Mouse (Mus musculus) embryonic facial prominence, embryonic 14.5 days (tissue): ENCODE results near the gene Fam198b. TPM values are rescaled to one million over a fixed set of nuclear protein-coding genes. Genes with fewer than 3 reads are reported as not detected.
A peak's percentile ranks its signal among the peaks of the same experiment; 100 is the strongest.

Experiments used
- ATAC-seq: fragments of 200-750 bp; cut with Nextera tagmentation; 2 replicates; pipeline ENCODE4 v1.8.0; 2017; ENCODE audit warnings: low read depth, moderate number of reproducible peaks, moderate TSS enrichment
- DNase-seq: peaks from one replicate; pipeline ENCODE4 v3.0.0-alpha.2; 2015; ENCODE audit warnings: low spot score
- H3K27ac ChIP-seq: fragments of 300-500 bp; sonication (generic); replicated peaks from 2 replicates; pipeline ENCODE4 v1.5.1; 2014; ENCODE audit warnings: low read depth, mild to moderate bottlenecking, low read length, moderate library complexity
- H3K27me3 ChIP-seq: fragments of 300-500 bp; sonication (generic); replicated peaks from 2 replicates; pipeline ENCODE4 v1.6.1; 2014; ENCODE audit warnings: low read length; ENCODE audit not compliant: control insufficient read depth, insufficient read depth
- H3K36me3 ChIP-seq: fragments of 300-500 bp; sonication (generic); 2 replicates; pipeline ENCODE4 v1.6.1; 2014; ENCODE audit warnings: low read length, mixed read lengths; ENCODE audit not compliant: control insufficient read depth, insufficient read depth
- H3K4me1 ChIP-seq: fragments of 300-500 bp; sonication (generic); 2 replicates; pipeline ENCODE4 v1.6.1; 2014; ENCODE audit warnings: antibody characterized with exemption, low read length; ENCODE audit not compliant: control insufficient read depth, insufficient read depth
- H3K4me2 ChIP-seq: fragments of 300-500 bp; sonication (generic); 2 replicates; pipeline ENCODE4 v1.6.1; 2014; ENCODE audit warnings: low read depth, mild to moderate bottlenecking, low read length, moderate library complexity, mixed read lengths
- H3K4me3 ChIP-seq: fragments of 300-500 bp; sonication (generic); 2 replicates; pipeline ENCODE4 v1.5.1; 2014; ENCODE audit warnings: low read depth, mild to moderate bottlenecking, low read length
- H3K9ac ChIP-seq: fragments of 300-500 bp; sonication (generic); 2 replicates; pipeline ENCODE4 v1.6.1; 2014; ENCODE audit warnings: low read depth, mild to moderate bottlenecking, low read length, moderate library complexity, mixed read lengths
- H3K9me3 ChIP-seq: fragments of 300-500 bp; sonication (generic); 2 replicates; pipeline ENCODE4 v1.6.1; 2016; ENCODE audit warnings: low read length; ENCODE audit not compliant: control insufficient read depth
- whole genome bisulfite sequencing: fragments of 180-500 bp; shearing (Covaris S2); extraction: QIAGEN DNeasy Blood & Tissue Kit; methylation state at CpG from one replicate; pipeline ENCODE4 v1.1.7; 2014; 5-methylcytosine and 5-hydroxymethylcytosine counted together
- polyA plus RNA-seq: library from polyadenylated mRNA; unstranded; fragments of >200 nt; fragmentation: Nextera tagmentation; extraction: Ambion mirVana; gene quantifications from 2 replicates; pipeline ENCODE4 v1.2.1, GENCODE M21; 2014

The Fam198b gene
- polyA plus RNA-seq, 1 experiment from 2014 or later, result 9.4 TPM

DNA sequence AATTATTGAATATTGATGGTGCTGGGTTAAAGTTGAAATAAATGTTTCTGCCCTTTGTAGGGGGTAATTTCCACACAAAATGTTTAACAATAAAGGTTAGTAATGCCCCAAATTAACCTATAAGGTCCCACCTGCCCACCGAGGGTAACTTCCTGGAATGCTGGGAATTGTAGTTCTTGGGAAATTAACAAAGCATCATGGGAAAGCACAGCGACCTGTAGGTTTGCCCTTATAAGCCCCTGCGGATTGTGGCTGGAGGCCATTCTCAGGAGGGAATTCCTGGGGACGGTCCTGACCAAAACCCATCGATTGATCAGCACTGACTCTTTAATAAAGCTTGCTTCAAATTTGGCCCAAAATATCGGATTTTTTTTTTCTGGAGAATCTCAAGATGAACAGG is 33.7 kb upstream of the Fam198b start:
- no peaks in the 10 kb centered on the region for H3K36me3 ChIP-seq
- no peak overlapping the region for H3K9ac ChIP-seq
- H3K27ac ChIP-seq, result no peak overlapping the region
- H3K9me3 ChIP-seq, result no peaks in the 10 kb centered on the region
- ATAC-seq (no peak), DNase-seq (no peak)
- H3K4me1 ChIP-seq, result no peaks in the 10 kb centered on the region
- H3K27me3 ChIP-seq, result no peaks in the 10 kb centered on the region
- H3K4me3 ChIP-seq, result no peak overlapping the region
- H3K4me2 ChIP-seq, result no peak overlapping the region
- WGBS, result 34% methylated on average over 6 of the region's 6 CpGs

DNA sequence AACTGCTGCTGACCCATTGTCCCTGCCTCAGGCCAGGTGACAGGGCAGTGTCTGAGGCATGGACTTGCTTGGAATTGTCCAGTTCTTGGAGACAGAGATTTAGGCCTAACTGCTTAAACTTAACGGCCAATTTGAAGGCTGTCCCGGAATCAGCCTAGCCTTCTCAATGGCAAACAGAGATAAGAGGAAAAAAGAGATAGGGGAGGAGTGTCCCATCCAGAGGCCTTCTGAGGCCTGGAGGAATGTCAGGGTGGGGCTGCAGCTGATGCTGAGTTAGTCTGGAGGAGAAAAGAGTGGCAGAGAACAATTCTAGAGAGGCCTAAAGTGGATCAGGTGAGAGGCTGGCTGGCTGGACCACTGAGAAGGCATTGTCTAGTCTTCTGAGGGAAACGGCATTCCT is 32.2 kb upstream of the Fam198b start:
- 70% methylated on average over 3 of the region's 3 CpGs for WGBS
- Histone ChIP-seq H3K4me1 (no peaks in the 10 kb centered on the region), H3K36me3 (no peaks in the 10 kb centered on the region), H3K27ac (no peak overlapping the region), H3K27me3 (no peaks in the 10 kb centered on the region), H3K9ac (no peak overlapping the region), H3K4me2 (no peak overlapping the region), H3K9me3 (no peaks in the 10 kb centered on the region), H3K4me3 (no peak overlapping the region)
- DNase-seq, result no peak
- no peak for ATAC-seq

DNA sequence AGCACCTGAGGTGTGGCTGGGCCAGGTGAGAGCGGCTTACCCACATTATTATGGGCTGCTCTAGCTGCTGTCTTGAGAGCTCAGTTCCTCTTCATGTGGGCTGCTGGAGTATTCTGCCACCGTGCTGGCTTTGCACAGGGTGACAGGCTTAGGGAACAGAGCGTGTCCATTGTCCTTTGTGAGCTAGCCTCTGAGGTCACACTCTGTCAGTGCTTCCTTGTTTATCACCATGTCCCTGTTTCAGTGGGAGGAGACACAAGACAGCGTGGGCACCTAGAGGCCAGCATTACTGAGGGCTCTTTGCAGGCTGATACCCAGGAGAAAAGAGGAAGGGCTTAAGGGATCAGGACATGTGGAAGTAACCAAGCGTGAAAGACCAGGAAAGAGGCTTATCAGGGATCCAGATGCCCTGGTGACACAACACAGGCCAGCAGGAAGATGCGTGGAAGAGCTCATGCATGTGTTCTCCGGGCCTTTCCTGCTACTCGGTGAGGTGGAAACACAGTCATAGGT is 31.6 kb upstream of the Fam198b start, which contains the start of gene Tmem144:
Tmem144 (minus strand) TSS at position 120 of the 513 bp plus-strand sequence.
- no peak within 1 kb of the TSS for H3K9ac ChIP-seq
- H3K4me2 ChIP-seq, result no peak within 1 kb of the TSS
- H3K27me3 ChIP-seq, result no peaks in the 10 kb centered on the region
- no peaks in the 10 kb centered on the region for H3K36me3 ChIP-seq
- H3K4me3 ChIP-seq, result no peak within 1 kb of the TSS
- DNase-seq (peak; percentile 20), ATAC-seq (peak; percentile 62; the same call in 1 of the 2 replicates)
- WGBS, result 55% methylated on average over 8 of the region's 8 CpGs
- H3K9me3 ChIP-seq, result no peaks in the 10 kb centered on the region
- H3K27ac ChIP-seq, result no peak within 1 kb of the TSS
- H3K4me1 ChIP-seq, result no peaks in the 10 kb centered on the region

DNA sequence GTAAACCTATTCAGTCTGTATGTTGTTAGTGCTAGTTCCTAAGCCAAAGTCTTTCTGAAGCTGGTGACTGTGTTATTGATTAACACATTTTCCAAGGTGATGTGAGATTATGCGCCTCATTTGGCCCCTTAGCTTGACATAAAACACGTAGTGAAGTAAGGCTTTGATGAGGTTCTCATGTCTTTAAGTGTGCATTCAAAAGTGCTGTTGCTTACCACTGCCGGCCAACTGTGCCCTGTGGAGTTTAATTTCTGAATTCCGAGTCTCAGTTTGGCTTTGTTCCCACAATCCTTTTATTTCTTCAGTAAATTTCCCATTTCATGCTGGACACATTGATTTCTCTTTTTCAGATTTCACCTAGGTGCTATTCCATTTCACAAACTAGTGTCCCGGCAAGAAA is 26.6 kb upstream of the Fam198b start:
- Histone ChIP-seq H3K4me3 (no peak overlapping the region), H3K27me3 (no peaks in the 10 kb centered on the region), H3K9ac (no peak overlapping the region), H3K9me3 (no peaks in the 10 kb centered on the region), H3K4me2 (no peak overlapping the region), H3K36me3 (no peaks in the 10 kb centered on the region), H3K4me1 (no peaks in the 10 kb centered on the region), H3K27ac (no peak overlapping the region)
- DNase-seq (no peak), ATAC-seq (no peak)
- 74% methylated on average over 5 of the region's 5 CpGs for WGBS

DNA sequence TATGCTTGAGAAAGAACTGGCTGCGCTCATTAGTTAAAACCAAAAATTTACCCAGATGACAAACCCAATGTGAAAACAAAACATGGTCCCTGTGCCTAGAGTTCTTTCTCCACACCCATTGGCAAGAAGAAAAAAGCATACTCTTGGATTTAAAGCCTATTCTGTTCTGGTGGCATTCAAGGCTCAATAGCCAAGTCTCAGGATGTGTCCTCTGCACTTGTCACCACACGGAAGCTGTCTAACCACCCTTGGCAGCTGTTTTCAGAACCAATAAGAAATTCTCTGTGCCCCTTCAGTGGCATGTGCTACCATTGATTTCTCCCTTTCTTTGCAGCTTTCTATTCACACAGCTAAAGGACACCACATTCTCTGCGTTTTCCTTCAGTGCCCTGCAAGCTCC is 26.1 kb upstream of the Fam198b start:
- ATAC-seq (no peak), DNase-seq (no peak)
- 89% methylated on average over 3 of the region's 3 CpGs for WGBS
- Histone ChIP-seq H3K9me3 (no peaks in the 10 kb centered on the region), H3K36me3 (no peaks in the 10 kb centered on the region), H3K9ac (no peak overlapping the region), H3K27ac (no peak overlapping the region), H3K4me3 (no peak overlapping the region), H3K4me1 (no peaks in the 10 kb centered on the region), H3K4me2 (no peak overlapping the region), H3K27me3 (no peaks in the 10 kb centered on the region)

DNA sequence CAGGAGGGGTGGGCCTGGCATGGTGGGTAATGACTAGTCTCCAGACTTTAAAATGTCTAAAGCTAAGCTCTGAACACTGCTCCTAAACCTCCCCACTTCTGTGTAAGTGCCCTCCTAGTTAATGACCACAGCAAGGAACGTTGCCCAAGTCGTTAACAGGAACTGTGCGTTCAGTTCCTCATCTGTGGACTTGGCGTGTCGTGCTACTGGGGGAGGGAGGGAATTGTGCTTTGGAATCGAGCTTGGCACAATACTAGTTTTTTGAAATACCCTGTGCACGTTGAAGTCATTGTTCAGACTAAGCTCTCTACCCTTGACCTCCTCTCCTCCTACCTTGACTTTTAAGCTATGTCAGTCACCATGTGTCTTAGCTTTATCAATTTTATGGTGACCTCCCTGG is 19.5 kb upstream of the Fam198b start:
- Histone ChIP-seq H3K9me3 (no peaks in the 10 kb centered on the region), H3K36me3 (no peaks in the 10 kb centered on the region), H3K4me1 (no peaks in the 10 kb centered on the region), H3K27me3 (no peaks in the 10 kb centered on the region), H3K27ac (no peak overlapping the region), H3K9ac (no peak overlapping the region), H3K4me2 (no peak overlapping the region), H3K4me3 (no peak overlapping the region)
- 74% methylated on average over 7 of the region's 7 CpGs for WGBS
- ATAC-seq (no peak), DNase-seq (no peak)

DNA sequence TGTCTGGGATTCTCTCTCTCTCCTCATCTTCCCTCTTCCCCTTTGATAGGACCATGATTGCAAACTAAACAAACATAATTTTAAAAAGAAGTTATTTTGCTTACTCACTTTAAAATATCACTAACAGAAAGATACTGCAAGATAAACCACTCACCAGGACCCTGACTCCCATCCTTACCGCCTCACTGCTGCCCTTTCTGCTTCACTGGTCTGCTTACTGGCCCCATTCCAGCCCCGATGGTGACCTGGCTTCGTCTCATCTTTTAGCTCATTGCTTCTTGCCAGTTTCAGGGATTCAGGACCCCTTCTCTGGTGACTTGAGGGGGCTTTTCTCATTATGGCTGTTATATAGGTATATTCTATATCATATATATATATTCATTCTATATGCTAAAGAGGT is 18.2 kb upstream of the Fam198b start:
- no peaks in the 10 kb centered on the region for H3K27me3 ChIP-seq
- H3K4me2 ChIP-seq, result no peak overlapping the region
- H3K4me1 ChIP-seq, result no peaks in the 10 kb centered on the region
- no peak for DNase-seq
- no peaks in the 10 kb centered on the region for H3K36me3 ChIP-seq
- ATAC-seq, result no peak
- no peaks in the 10 kb centered on the region for H3K9me3 ChIP-seq
- no peak overlapping the region for H3K4me3 ChIP-seq
- H3K27ac ChIP-seq, result no peak overlapping the region
- no peak overlapping the region for H3K9ac ChIP-seq
- WGBS, result 75% methylated on average over 3 of the region's 3 CpGs

DNA sequence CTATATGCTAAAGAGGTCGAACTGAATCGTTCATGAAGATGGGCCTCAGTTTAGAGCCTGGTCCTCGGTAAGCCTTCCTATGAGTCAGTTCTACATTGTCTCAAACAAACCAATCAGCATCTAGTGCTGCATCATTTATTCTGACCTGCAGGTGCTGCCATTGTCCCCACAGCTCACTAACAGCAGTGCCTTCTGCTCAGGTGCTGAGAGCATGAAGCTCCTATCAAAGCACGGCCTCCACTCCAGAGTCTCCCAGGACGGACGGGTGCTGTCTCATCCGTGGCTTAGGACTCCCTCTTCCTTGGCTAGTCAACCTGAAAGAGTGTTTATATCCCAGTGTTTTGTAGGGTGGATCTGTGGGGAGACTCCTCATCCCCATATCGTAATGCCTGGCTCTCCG is 17.8 kb upstream of the Fam198b start:
- no peaks in the 10 kb centered on the region for H3K9me3 ChIP-seq
- ATAC-seq (no peak), DNase-seq (no peak)
- no peaks in the 10 kb centered on the region for H3K27me3 ChIP-seq
- H3K4me3 ChIP-seq, result no peak overlapping the region
- 86% methylated on average over 9 of the region's 9 CpGs for WGBS
- H3K36me3 ChIP-seq, result no peaks in the 10 kb centered on the region
- H3K4me2 ChIP-seq, result no peak overlapping the region
- H3K27ac ChIP-seq, result no peak overlapping the region
- no peak overlapping the region for H3K9ac ChIP-seq
- no peaks in the 10 kb centered on the region for H3K4me1 ChIP-seq

DNA sequence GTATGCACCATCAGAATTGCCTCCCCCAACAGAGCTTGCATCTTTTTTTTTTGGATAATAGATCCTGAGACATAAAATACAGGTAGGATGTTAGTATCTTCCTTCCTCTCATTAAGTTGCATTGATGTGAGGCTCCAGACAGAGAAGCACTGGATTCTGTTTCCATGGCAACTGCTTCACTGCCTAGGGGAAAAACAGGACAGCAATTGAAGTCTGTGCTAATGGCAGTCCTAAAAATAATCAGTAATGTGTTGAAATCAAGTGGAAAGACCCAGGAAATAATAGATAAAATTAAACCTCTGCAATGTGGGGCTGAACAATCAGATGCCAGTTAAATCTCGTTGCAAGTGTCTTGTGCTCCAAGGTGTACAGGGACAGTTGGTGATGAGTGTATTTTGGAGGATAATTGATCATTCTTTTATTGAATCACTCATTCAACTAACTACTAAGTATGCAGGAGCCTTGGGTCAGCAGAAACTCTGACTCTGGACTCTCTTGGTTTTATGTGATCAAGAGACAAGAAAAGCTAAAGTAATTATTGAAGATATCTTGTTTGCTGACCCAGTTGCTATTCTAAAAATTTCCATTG is 17.1 kb upstream of the Fam198b start:
- H3K4me2 ChIP-seq, result no peak overlapping the region
- ATAC-seq (no peak), DNase-seq (no peak)
- no peak overlapping the region for H3K9ac ChIP-seq
- no peaks in the 10 kb centered on the region for H3K36me3 ChIP-seq
- no peak overlapping the region for H3K4me3 ChIP-seq
- no peak overlapping the region for H3K27ac ChIP-seq
- WGBS, result 59% methylated on average over 1 of the region's 1 CpGs
- H3K27me3 ChIP-seq, result no peaks in the 10 kb centered on the region
- no peaks in the 10 kb centered on the region for H3K9me3 ChIP-seq
- H3K4me1 ChIP-seq, result no peaks in the 10 kb centered on the region
